Mouse (Mus musculus): ENCODE measurements at regions not wholly inside any gene's neighbourhood (a gene's known extent, or its start where the extent isn't known, plus 50 kb on each side); places are given as distances from the start of the nearest gene placed in this dataset.
A peak's percentile ranks its signal among the peaks of the same experiment; 100 is the strongest.

DNA sequence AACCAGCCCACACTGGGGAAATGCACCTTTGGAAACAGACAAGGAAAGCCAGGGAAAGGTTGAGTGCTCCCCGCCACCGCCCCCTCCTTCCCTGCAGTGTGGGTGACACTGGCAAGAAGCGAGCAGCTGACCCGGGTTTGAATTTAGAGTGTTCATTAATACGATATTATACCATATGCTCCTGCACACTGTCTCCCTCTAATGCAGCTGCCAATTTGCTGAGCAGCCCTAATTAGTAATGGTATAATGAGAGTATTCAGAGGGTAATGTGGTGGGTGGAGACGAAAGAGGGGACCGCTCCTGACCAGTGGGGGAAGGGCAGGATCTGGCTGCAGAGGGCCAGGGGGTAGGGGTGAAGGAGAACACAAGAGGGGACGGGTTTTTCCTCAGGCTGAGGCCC lies 111.9 kb upstream of the Lhx1 start:
- DNase-seq = no peak

GRCm38 (mm10) chr11:84634990-84635389 lies 109.7 kb upstream of the Lhx1 start:
- no peak for DNase-seq

- DNase-seq = peak; percentile 66
Measured at GRCm38 (mm10) chr11:84633300-84633699, 108.0 kb upstream of the Lhx1 start.

GRCm38 (mm10) chr11:84628111-84628510 lies 102.8 kb upstream of the Lhx1 start:
- DNase-seq = peak; percentile 74

DNA sequence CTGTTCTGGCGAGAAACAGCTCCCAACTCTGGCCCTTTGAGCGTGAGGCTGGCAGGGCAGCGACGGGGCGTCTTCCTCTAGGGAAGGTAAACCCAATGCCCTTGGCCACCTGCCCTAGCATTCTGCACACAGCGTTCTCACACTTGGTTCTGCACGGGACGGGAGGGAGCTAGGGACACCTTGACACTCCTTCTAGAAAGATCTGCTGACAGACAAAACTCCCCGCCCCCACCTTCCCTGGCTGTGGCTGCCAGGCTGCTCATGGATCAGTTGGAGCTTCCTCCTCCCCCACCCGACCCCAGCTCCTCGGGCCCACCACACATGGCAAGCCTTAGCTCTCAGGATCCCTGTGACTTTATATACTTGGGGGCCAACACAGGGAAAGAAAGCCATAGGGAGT lies 102.3 kb upstream of the Lhx1 start:
- peak; percentile 50 for DNase-seq

GRCm38 (mm10) chr11:84627259-84627658 lies 101.9 kb upstream of the Lhx1 start:
- no peak for DNase-seq

DNA sequence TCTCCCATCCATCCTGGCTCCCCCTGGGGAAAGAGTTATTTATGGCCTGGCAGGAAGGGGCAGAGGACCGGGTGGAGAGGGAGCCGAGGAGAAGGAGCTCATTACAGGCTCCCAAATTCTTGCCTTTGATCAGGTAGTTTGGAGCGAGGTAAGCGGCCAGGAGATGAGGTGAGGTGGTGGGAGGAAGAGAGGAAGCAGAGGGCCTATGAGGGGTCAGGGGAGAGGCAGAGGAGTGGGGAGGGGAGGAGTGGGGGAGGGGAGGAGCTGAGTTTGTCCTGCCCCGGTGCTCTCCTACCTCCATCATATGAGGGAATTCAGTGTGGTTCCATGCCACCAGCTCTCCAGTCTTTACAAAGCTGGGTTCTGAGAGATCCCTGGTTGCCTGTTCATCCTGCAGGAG lies 98.8 kb upstream of the Lhx1 start:
- no peak for DNase-seq

- no peak for DNase-seq
Measured at GRCm38 (mm10) chr11:84619713-84620112, 94.4 kb upstream of the Lhx1 start.

GRCm38 (mm10) chr11:84618576-84618975 lies 93.2 kb upstream of the Lhx1 start:
- no peak for DNase-seq

- DNase-seq = no peak
Measured at GRCm38 (mm10) chr11:84612982-84613720, 87.8 kb upstream of the Lhx1 start.

DNA sequence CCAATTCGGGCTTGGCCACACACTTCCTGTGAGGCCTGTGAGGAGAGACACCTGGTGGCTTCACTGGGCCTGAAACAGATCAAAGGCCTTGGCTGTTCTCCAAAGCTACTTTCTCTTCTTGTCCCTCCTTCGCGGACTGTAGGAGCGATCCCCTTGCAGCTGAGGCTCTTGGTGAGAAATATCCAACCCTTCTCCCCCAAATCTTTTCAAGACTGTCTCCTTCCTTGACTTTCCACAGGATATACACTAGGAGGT lies 86.2 kb upstream of the Lhx1 start:
- peak; percentile 17 for DNase-seq

DNA sequence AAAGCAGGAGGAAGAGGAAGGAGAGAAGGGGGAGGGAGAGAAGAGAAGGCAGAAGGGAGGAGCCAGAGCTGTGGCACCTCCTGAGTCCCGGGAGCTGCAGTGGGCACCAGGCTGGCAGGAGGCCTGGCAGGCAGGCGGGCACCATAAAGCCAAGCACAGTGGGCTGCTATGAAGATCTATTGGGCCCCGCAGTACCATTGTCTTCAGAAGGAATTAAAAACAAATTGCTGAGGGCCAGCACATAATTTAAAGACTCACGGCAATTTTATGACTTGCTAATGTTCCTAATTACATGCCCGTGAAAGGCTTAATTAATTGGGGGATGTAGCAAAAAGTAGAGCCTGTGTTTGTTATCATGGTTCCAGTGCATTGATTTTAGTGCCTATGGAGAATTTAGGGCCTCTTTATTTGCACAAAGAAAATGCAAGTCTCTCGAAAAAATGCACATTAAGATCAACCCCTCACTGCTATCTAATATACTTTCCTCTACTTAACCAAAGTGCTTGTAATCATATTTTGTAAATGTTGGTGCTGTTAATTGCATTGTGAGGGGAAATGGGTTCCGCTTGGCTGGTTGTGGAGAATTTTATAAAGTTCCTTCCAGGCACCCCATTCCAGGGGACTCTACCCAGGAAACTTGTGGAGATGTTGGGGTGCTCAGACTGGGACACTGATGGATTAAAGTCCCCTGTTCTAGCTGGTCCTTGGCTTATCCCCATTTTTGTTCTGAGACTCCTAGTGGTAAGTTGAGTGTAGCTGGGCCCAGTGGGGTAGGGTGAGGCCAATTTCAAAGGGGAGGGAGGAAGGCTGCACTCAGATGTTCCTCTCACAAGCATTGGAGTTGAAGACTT lies 85.7 kb upstream of the Lhx1 start:
- no peak for DNase-seq

DNA sequence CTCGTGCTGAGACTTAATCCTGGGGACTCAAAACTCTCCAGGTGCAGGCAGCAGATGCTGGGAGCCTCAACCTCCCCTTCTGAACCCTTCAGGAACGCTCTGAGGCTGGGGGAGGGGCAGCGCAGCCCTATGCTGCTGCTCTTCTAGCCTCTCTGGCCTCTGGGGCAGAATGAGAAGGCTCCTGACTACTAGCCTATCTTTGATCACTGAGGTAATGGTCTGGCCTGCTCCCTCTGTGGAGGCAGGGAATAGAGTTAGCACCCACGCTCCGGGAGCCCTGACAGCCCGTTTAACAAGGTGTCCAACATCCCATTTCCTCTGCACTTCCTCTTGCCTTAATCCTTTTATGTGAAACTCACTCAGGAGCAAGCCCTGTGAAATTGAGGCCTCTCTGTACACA lies 79.4 kb upstream of the Lhx1 start:
- DNase-seq = no peak

- DNase-seq = no peak
Measured at GRCm38 (mm10) chr11:84599267-84599841, 74.0 kb upstream of the Lhx1 start.

DNA sequence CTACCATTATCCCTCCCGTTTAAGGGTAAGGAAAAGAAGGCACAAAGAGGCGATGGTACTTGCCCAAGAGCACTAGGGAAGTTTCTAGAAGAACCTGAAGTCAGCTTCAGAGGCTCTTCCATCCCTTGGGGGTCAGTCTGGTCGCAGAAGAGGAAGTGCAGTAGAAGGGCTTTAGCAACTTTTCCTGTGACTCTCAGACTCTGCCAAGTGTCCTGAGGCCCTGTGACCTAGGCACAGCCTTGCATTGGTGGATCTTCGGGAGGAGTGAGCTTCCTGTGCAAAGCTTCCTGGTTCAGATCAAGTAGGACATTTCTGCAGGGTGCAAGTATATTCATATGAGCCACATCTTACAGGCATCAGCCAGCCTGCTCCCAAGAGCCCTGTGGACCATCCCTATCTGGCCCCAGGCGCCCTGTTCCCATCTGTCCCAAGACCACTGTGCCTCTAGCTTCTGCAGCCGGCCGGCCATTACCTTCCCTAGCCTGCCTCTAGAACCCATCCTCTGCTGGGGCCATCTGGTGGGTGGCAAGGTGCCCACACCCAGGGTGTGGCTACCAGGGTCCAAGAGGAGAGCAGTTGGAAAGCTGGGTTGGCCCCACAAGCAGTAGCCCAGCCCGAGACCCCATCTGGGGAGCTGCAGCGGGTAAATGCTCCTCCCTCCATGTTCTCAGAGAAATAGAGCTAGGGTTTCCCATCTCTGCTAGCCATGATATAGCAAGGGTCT lies 72.4 kb upstream of the Lhx1 start:
- DNase-seq = no peak

- DNase-seq = no peak
Measured at GRCm38 (mm10) chr11:84592715-84593339, 67.5 kb upstream of the Lhx1 start.

GRCm38 (mm10) chr11:84587107-84587506 lies 61.8 kb upstream of the Lhx1 start:
- no peak for DNase-seq

DNA sequence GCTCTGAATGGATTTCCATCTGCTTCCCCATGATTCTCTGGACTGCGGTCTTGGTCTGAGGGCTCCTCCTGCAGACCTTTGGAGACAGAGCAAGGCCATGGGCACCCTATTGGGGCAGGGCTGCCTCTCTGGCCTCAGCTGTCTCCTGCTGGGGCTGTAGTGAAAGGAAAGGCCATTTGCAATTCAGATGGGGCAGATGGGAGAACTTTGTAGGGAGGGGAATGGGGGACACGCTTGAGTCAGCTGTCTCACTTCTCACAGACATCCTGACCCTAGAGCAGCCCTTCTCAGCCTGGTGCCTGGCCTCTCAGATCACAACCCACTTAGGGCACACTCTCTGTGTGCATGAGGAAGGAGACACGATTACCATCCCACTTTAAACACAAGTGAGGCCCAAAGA lies 60.3 kb upstream of the Lhx1 start:
- no peak for DNase-seq

- DNase-seq = no peak
Measured at GRCm38 (mm10) chr11:84578805-84579541, 53.6 kb upstream of the Lhx1 start.

Data from kidney, postnatal 14 days (tissue).